Mouse (Mus musculus) midbrain, embryonic 12.5 days (tissue): ENCODE data around the gene Arpp19. TPM values are rescaled to one million over a fixed set of nuclear protein-coding genes. Genes with fewer than 3 reads are reported as not detected.
A peak's percentile ranks its signal among the peaks of the same experiment; 100 is the strongest.

Experiments
- ATAC-seq: fragments of 200-750 bp; cut with Nextera tagmentation; 2 replicates; pipeline ENCODE4 v1.8.0; 2017; ENCODE audit warnings: low read depth, moderate TSS enrichment, moderate library complexity; ENCODE audit not compliant: low FRiP score
- H3K27ac ChIP-seq: fragments of 300-500 bp; sonication (generic); replicated peaks from 2 replicates; pipeline ENCODE4 v1.5.1; 2016; ENCODE audit warnings: mild to moderate bottlenecking
- H3K27me3 ChIP-seq: fragments of 300-500 bp; sonication (generic); 2 replicates; pipeline ENCODE4 v1.6.1; 2016; ENCODE audit warnings: mild to moderate bottlenecking
- H3K36me3 ChIP-seq: fragments of 300-500 bp; sonication (generic); 2 replicates; pipeline ENCODE4 v1.6.1; 2016
- H3K4me1 ChIP-seq: fragments of 300-500 bp; sonication (generic); 2 replicates; pipeline ENCODE4 v1.6.1; 2016
- H3K4me2 ChIP-seq: fragments of 300-500 bp; sonication (generic); replicated peaks from 2 replicates; pipeline ENCODE4 v1.6.1; 2016; ENCODE audit warnings: mild to moderate bottlenecking, moderate library complexity
- H3K4me3 ChIP-seq: fragments of 300-500 bp; sonication (generic); 2 replicates; pipeline ENCODE4 v1.5.1; 2016; ENCODE audit warnings: mild to moderate bottlenecking
- H3K9ac ChIP-seq: fragments of 300-500 bp; sonication (generic); replicated peaks from 2 replicates; pipeline ENCODE4 v1.6.1; 2016; ENCODE audit warnings: mild to moderate bottlenecking, moderate library complexity
- H3K9me3 ChIP-seq: fragments of 300-500 bp; sonication (generic); 2 replicates; pipeline ENCODE4 v1.6.1; 2016; ENCODE audit warnings: mild to moderate bottlenecking
- WGBS: fragments of 180-500 bp; shearing (Covaris S2); methylation state at CpG from one replicate; pipeline ENCODE4 v1.1.7; 2016; 5-methylcytosine and 5-hydroxymethylcytosine counted together
- polyA plus RNA-seq: library from polyadenylated mRNA; unstranded; fragments of >200 nt; fragmentation: Nextera tagmentation; extraction: Ambion mirVana; gene quantifications from 2 replicates; pipeline ENCODE4 v1.2.1, GENCODE M21; 2016

Arpp19 gene
- polyA plus RNA-seq, 1 experiment from 2014 or later, result 294 TPM

DNA sequence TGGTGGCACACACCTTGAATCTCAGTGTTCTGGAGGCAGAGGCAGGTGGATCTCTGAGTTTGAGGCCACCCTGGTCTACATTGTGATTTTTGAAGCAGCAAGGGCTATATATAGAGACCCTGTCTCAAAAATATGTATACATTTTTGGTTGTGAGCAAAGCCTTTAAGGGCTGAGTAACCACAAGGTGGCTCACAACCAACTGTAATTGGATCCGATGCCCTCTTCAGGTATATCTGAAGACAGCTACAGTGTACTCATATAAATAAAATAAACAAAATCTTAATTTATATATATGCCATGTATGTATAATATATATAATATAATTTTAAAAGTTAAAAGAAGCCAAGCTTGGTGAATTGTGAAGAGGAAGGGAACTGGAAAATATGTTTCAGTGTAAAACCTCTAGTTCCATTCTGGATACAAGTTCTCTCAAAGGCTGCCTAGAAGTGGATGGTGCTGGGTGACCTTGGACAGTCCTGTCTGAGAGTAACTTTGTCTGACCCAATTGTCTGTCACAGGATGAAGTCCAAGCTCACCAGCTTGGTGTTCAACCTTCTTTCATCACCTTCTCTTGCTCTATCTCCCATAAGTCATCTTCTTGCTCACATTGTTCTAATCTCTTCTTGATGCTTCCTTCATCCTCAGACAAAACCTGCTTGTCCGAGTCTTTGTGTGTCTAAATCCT lies 4.6 kb downstream of the Arpp19 start:
- ATAC-seq, result no peak
- H3K4me3 ChIP-seq, result no peak overlapping the region
- 89% methylated on average over 2 of the region's 2 CpGs for WGBS

GRCm38 (mm10) chr9:75043191-75043590 lies 5.8 kb downstream of the Arpp19 start:
- peaks cover 17% of the 10 kb centered on the region for H3K4me1 ChIP-seq
- no peaks in the 10 kb centered on the region for H3K27me3 ChIP-seq
- H3K4me3 ChIP-seq, result no peak overlapping the region
- no peak for ATAC-seq
- H3K9me3 ChIP-seq, result no peaks in the 10 kb centered on the region
- no peak overlapping the region for H3K27ac ChIP-seq
- WGBS, result 95% methylated on average over 2 of the region's 2 CpGs
- no peak overlapping the region for H3K9ac ChIP-seq
- no peak overlapping the region for H3K4me2 ChIP-seq
- peaks cover 14% of the 10 kb centered on the region; the same call in 1 of the 2 replicates for H3K36me3 ChIP-seq

More for the DNA sequence above, 4.6 kb downstream of the Arpp19 start:
- H3K9me3 ChIP-seq, result no peaks in the 10 kb centered on the region
- peaks cover 17% of the 10 kb centered on the region for H3K4me1 ChIP-seq
- no peak overlapping the region for H3K9ac ChIP-seq
- H3K36me3 ChIP-seq, result 0 out of 2 replicates have a peak, but pooled peaks cover 14% of the 10 kb centered on the region
- H3K27me3 ChIP-seq, result no peaks in the 10 kb centered on the region
- no peak overlapping the region for H3K27ac ChIP-seq
- no peak overlapping the region for H3K4me2 ChIP-seq

- Histone ChIP-seq H3K9me3 (no peaks in the 10 kb centered on the region), H3K27me3 (no peaks in the 10 kb centered on the region), H3K4me1 (no peaks in the 10 kb centered on the region), H3K36me3 (peaks cover 14% of the 10 kb centered on the region; the same call in 1 of the 2 replicates), H3K27ac (no peak overlapping the region), H3K9ac (no peak overlapping the region), H3K4me3 (no peak overlapping the region), H3K4me2 (no peak overlapping the region)
- ATAC-seq, result no peak
Observed at GRCm38 (mm10) chr9:75047079-75047478, 9.7 kb downstream of the Arpp19 start.

DNA sequence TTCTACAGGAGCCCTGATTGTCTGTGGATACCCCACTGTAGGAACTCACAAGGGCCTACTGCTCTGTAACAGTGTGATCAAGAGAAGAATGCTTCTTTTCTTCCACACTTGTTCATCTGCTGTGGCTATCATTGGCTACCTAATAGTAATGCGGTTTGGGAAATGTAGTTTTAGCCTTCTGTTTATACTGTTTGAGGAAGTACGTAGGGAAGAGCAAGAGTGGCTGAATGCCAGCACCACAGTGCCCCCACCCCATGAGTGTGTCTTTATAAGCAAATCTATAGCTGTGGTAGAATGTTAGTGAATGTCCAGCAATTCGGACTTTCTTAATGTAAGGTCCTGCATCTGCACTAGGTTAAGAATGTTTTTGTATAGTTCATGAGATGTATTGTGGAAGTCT lies 11.7 kb downstream of the Arpp19 start:
- Histone ChIP-seq H3K4me1 (no peaks in the 10 kb centered on the region), H3K4me3 (no peak overlapping the region), H3K9me3 (no peaks in the 10 kb centered on the region), H3K27ac (no peak overlapping the region), H3K4me2 (no peak overlapping the region), H3K27me3 (no peaks in the 10 kb centered on the region), H3K9ac (no peak overlapping the region), H3K36me3 (peaks cover 14% of the 10 kb centered on the region; the same call in 1 of the 2 replicates)
- no peak for ATAC-seq
- WGBS, result 90% methylated on average over 3 of the region's 3 CpGs

DNA sequence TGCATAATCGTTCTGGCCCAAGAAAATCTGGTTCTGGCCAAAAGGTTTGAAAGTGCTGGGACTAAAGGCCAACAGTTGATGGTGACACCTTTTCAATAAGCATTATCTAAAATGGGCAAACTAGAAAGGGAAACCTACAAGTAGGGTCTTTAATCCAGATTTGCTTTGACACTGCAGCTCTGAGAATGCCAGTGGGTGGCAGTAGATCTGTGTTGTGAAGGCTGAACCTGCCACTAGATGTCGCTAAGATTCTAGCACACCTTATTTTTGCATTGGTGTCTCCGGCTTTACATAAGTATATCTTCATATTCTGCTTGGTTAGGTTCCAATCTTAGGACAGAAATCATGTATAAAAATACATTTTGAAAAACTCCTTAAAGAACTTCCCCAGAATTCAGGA lies 12.6 kb downstream of the Arpp19 start:
- ATAC-seq, result no peak
- 38% methylated on average over 3 of the region's 3 CpGs for WGBS
- peaks cover 20% of the 10 kb centered on the region; the same call in 1 of the 2 replicates for H3K36me3 ChIP-seq
- no peaks in the 10 kb centered on the region for H3K9me3 ChIP-seq
- H3K27ac ChIP-seq, result no peak overlapping the region
- no peaks in the 10 kb centered on the region for H3K4me1 ChIP-seq
- no peak overlapping the region for H3K9ac ChIP-seq
- H3K4me2 ChIP-seq, result no peak overlapping the region
- H3K27me3 ChIP-seq, result no peaks in the 10 kb centered on the region
- no peak overlapping the region for H3K4me3 ChIP-seq

DNA sequence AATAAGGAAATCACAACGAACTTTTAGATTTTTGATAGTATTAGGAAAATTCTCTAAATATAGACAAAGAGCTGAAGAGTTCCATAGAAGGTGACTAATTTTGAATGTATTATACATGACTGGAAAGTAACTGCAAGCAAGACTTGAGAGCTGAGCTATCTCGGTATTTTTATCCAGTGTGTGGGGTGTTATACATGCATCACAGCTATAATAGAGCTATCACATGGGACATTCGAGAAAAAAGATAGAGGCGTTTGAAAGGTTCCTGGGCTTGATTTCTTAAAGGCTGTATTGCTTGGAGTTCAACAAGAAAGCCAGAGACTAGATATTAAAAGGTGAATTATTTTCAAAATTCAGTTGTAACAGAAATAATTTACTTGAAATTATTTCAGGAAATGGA lies 14.4 kb downstream of the Arpp19 start:
- Histone ChIP-seq H3K36me3 (peaks cover 15% of the 10 kb centered on the region), H3K4me1 (no peaks in the 10 kb centered on the region), H3K4me2 (no peak overlapping the region), H3K27me3 (no peaks in the 10 kb centered on the region), H3K27ac (no peak overlapping the region), H3K9me3 (no peaks in the 10 kb centered on the region), H3K4me3 (no peak overlapping the region), H3K9ac (no peak overlapping the region)
- no peak for ATAC-seq
- 88% methylated on average over 4 of the region's 4 CpGs for WGBS

DNA sequence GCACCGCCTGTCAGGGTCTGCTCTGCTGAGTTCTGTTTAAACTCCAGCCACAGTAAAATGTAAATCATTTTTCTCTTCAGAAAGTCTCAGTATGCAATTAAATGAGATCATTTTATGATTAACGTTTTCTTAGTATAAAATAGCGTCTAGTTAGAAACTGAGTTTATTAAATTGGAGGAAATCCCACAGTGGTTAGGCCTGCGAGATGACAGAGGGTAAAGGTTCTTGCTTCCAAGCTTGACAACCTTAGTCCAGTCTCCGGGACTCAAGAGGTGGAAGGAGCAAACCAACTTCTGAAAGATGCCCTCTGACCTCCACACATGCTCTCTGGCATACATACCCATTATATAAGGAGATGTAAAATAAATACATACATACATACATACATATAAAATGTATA lies 17.6 kb downstream of the Arpp19 start:
- ATAC-seq, result no peak
- Histone ChIP-seq H3K27me3 (no peaks in the 10 kb centered on the region), H3K4me2 (no peak overlapping the region), H3K36me3 (peaks cover 40% of the 10 kb centered on the region), H3K9ac (no peak overlapping the region), H3K27ac (no peak overlapping the region), H3K4me1 (no peaks in the 10 kb centered on the region), H3K9me3 (no peaks in the 10 kb centered on the region), H3K4me3 (no peak overlapping the region)
- 90% methylated on average over 5 of the region's 5 CpGs for WGBS

DNA sequence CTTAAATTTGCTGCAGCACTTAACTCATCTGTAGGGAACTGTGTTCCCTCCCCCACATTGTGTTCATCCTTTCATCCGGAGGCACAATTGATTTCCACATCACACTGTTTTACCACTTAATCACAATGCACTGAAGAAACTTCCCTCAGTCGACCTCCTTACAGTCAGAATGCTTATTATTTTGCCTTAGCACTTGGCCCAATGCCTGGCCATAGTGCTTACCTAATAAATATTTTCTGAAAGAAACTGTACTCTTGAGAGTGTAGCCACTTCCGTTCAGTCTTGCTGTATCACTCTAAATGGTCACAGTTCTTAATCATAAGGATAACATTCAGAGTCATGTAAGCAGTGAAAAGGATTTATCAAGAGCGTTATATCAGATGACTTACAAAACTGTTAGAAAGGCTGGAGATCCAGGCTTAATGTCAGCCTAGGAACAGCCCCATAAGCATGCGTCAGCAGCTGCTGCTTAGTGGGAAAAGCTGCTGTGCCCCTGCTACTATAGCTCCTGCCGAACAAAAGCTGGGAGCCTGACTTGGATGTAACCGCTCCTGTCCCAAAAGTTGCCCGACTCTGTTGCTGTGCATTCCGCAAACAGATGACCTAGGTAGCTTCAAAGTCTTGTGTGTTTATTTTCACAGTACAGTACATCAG lies 27.4 kb downstream of the Arpp19 start:
- H3K4me3 ChIP-seq, result no peak overlapping the region
- H3K27me3 ChIP-seq, result no peaks in the 10 kb centered on the region
- H3K4me1 ChIP-seq, result no peaks in the 10 kb centered on the region
- no peaks in the 10 kb centered on the region for H3K36me3 ChIP-seq
- no peak overlapping the region for H3K9ac ChIP-seq
- no peak overlapping the region for H3K4me2 ChIP-seq
- no peaks in the 10 kb centered on the region for H3K9me3 ChIP-seq
- no peak overlapping the region for H3K27ac ChIP-seq
- WGBS, result 82% methylated on average over 9 of the region's 9 CpGs
- ATAC-seq, result no peak

DNA sequence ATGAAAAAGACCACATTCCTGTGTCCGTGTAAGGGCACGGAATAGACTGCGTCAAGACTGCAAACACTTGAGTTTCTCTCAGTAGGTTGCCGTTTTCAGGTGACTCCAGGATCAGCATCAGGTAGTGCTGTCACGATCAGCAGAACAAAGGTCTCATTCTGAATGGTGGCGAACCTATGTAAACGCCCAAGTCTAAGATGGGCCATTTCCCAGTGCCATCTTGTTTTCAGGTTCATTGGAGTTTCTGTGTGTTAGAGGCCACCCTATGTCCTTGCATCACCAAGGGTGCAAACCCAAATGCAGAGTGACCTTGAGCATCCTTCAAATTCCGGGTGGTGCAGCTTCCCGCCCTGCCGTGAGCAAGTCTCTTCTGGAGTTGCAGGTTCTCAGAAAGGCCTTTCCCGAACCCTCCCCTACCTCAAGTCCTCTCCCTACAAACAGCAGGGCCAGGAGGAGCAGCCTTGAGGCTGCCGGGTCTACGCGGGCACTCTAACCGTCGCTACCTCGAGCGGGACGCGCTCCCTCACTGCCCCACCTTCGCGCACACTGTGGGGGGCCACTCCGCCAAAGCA lies 33.1 kb downstream of the Arpp19 start, which contains the start of gene Myo5a:
Gene Myo5a (plus strand): TSS at position 559 of the 572 bp plus-strand sequence.
- WGBS, result 18% methylated on average over 23 of the region's 23 CpGs
- no peaks in the 10 kb centered on the region for H3K27me3 ChIP-seq
- ATAC-seq, result no peak
- no peaks in the 10 kb centered on the region for H3K9me3 ChIP-seq
- H3K4me3 ChIP-seq, result peak within 1 kb of the TSS; percentile 82
- H3K4me1 ChIP-seq, result peaks cover 16% of the 10 kb centered on the region
- peak within 1 kb of the TSS; percentile 96 for H3K27ac ChIP-seq
- peak within 1 kb of the TSS; percentile 87 for H3K9ac ChIP-seq
- peak within 1 kb of the TSS; percentile 71 for H3K4me2 ChIP-seq
- H3K36me3 ChIP-seq, result no peaks in the 10 kb centered on the region

- Histone ChIP-seq H3K9me3 (no peaks in the 10 kb centered on the region), H3K36me3 (no peaks in the 10 kb centered on the region), H3K27ac (peak overlapping the region; percentile 96), H3K4me3 (peak overlapping the region; percentile 82), H3K4me2 (peak overlapping the region; percentile 71), H3K9ac (peak overlapping the region; percentile 87), H3K4me1 (peaks cover 16% of the 10 kb centered on the region), H3K27me3 (no peaks in the 10 kb centered on the region)
- ATAC-seq, result peak; percentile 96
- 1% methylated on average over 51 of the region's 92 CpGs for WGBS
Observed at GRCm38 (mm10) chr9:75071029-75071705, 33.8 kb downstream of the Arpp19 start.

- Histone ChIP-seq H3K9me3 (no peaks in the 10 kb centered on the region; the same call in 1 of the 2 replicates), H3K9ac (peak overlapping the region; percentile 87), H3K27ac (peak overlapping the region; percentile 96), H3K4me3 (peak overlapping the region; percentile 82), H3K27me3 (no peaks in the 10 kb centered on the region), H3K4me1 (peaks cover 16% of the 10 kb centered on the region), H3K36me3 (no peaks in the 10 kb centered on the region), H3K4me2 (peak overlapping the region; percentile 71)
- under 1% methylated on average over 29 of the region's 29 CpGs for WGBS
- peak; percentile 1; the same call in 1 of the 2 replicates for ATAC-seq
Observed at GRCm38 (mm10) chr9:75071706-75072192, 34.3 kb downstream of the Arpp19 start.
